Mouse (Mus musculus): ENCODE data around the gene Psmb11. TPM values are rescaled to one million over a fixed set of nuclear protein-coding genes. Genes with fewer than 3 reads are reported as not detected.

Psmb11 gene
- polyA plus RNA-seq, 1 experiment from 2014 or later: not detected

DNA sequence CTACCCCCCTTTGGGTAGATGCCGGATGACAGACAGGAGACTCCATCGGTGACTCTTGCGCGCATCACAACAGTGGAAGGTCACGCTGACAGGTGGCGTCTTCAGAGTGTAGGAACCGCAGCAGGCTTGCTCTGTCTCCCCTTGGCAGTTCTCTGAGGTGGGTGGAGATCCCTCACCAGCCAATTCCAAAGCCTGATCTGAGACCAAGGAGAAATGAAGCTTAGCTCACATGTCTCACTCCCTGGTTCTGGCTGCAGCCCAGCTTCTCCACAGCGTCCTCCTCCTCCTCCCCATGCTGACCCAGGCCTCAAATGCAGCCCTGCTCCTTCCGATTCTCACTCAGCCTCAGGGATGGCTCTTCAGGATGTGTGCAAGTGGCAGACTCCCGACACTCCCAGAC lies 3.7 kb downstream of the Psmb11 start:
- no peak overlapping the region for H3K4me3 ChIP-seq (replicated peaks; ENCODE audit: low read depth, low read length)
- no peak for DNase-seq
- H3K27ac ChIP-seq (replicated peaks; ENCODE audit: low read depth, low read length): no peak overlapping the region
- ATAC-seq (ENCODE audit: low FRiP score, low TSS enrichment): no peak
- 74% methylated on average over 10 of the region's 10 CpGs for WGBS
- H3K9ac ChIP-seq (replicated peaks; ENCODE audit: low read length): no peak overlapping the region
- H3K36me3 ChIP-seq (ENCODE audit: control insufficient read depth, insufficient read depth, low read length): peaks cover 3% of the 10 kb centered on the region; the same call in 1 of the 2 replicates
- H3K4me1 ChIP-seq (ENCODE audit: control insufficient read depth, insufficient read depth, low read length): no peaks in the 10 kb centered on the region
- no peak overlapping the region for H3K4me2 ChIP-seq (ENCODE audit: low read length)
- H3K27me3 ChIP-seq (ENCODE audit: control insufficient read depth, insufficient read depth, low read length): no peaks in the 10 kb centered on the region
- no peaks in the 10 kb centered on the region for H3K9me3 ChIP-seq (ENCODE audit: control insufficient read depth, low read length)

- Histone ChIP-seq H3K27me3 (ENCODE audit: control insufficient read depth, insufficient read depth, low read length) (no peaks in the 10 kb centered on the region), H3K9me3 (ENCODE audit: control insufficient read depth, low read length) (no peaks in the 10 kb centered on the region), H3K36me3 (ENCODE audit: control insufficient read depth, insufficient read depth, low read length) (peaks cover 34% of the 10 kb centered on the region), H3K4me2 (ENCODE audit: low read length) (no peak overlapping the region), H3K4me3 (replicated peaks; ENCODE audit: low read depth, low read length) (no peak overlapping the region), H3K27ac (replicated peaks; ENCODE audit: low read depth, low read length) (no peak overlapping the region), H3K9ac (replicated peaks; ENCODE audit: low read length) (no peak overlapping the region), H3K4me1 (ENCODE audit: control insufficient read depth, insufficient read depth, low read length) (no peaks in the 10 kb centered on the region)
- 78% methylated on average over 5 of the region's 5 CpGs for WGBS
- no peak for ATAC-seq (ENCODE audit: low FRiP score, low TSS enrichment)
- no peak for DNase-seq
These were observed 6.9 kb downstream of the Psmb11 start for GRCm38 (mm10) chr14:54628103-54628502.

DNA sequence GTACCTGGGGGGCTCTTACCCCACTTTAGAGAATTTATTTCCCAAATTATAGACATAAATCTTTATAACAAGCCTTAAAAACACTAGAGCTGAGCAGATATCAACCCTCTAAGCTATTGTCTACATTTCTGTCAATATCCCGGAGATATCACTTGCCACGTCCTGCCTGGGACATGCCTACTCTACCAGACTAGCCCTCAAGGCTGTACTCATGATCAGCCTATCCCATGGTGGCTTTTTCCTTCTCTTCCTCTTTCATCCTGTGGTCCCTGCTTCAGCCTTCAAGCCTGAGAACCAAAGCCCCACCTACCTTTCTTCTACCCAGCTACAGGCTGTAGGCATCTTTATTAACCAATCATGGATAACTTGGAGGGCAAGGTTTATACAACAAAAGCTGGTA lies 8.6 kb downstream of the Psmb11 start:
- Histone ChIP-seq H3K9ac (replicated peaks; ENCODE audit: low read length) (no peak overlapping the region), H3K4me2 (ENCODE audit: low read length) (no peak overlapping the region), H3K4me3 (replicated peaks; ENCODE audit: low read depth, low read length) (no peak overlapping the region), H3K27me3 (ENCODE audit: control insufficient read depth, insufficient read depth, low read length) (no peaks in the 10 kb centered on the region), H3K27ac (replicated peaks; ENCODE audit: low read depth, low read length) (no peak overlapping the region), H3K36me3 (ENCODE audit: control insufficient read depth, insufficient read depth, low read length) (peaks cover 48% of the 10 kb centered on the region), H3K9me3 (ENCODE audit: control insufficient read depth, low read length) (no peaks in the 10 kb centered on the region), H3K4me1 (ENCODE audit: control insufficient read depth, insufficient read depth, low read length) (no peaks in the 10 kb centered on the region)
- DNase-seq (no peak), ATAC-seq (ENCODE audit: low FRiP score, low TSS enrichment) (no peak)
- WGBS: 94% methylated on average over 2 of the region's 2 CpGs

GRCm38 (mm10) chr14:54630583-54631239 lies 9.5 kb downstream of the Psmb11 start:
- 71% methylated on average over 11 of the region's 11 CpGs for WGBS
- H3K36me3 ChIP-seq (ENCODE audit: control insufficient read depth, insufficient read depth, low read length): peaks cover 50% of the 10 kb centered on the region
- DNase-seq: no peak
- no peak overlapping the region for H3K4me3 ChIP-seq (replicated peaks; ENCODE audit: low read depth, low read length)
- no peaks in the 10 kb centered on the region for H3K9me3 ChIP-seq (ENCODE audit: control insufficient read depth, low read length)
- no peaks in the 10 kb centered on the region for H3K4me1 ChIP-seq (ENCODE audit: control insufficient read depth, insufficient read depth, low read length)
- no peak overlapping the region; the same call in 1 of the 2 replicates for H3K9ac ChIP-seq (replicated peaks; ENCODE audit: low read length)
- no peaks in the 10 kb centered on the region for H3K27me3 ChIP-seq (ENCODE audit: control insufficient read depth, insufficient read depth, low read length)
- 0 out of 2 replicates have a peak, but pooled peaks have one; percentile 6 for ATAC-seq (ENCODE audit: low FRiP score, low TSS enrichment)
- no peak overlapping the region for H3K4me2 ChIP-seq (ENCODE audit: low read length)
- H3K27ac ChIP-seq (replicated peaks; ENCODE audit: low read depth, low read length): peak overlapping the region; percentile 63

- DNase-seq (no peak), ATAC-seq (ENCODE audit: low FRiP score, low TSS enrichment) (0 out of 2 replicates have a peak, but pooled peaks have one; percentile 31)
- Histone ChIP-seq H3K27me3 (ENCODE audit: control insufficient read depth, insufficient read depth, low read length) (no peaks in the 10 kb centered on the region), H3K27ac (replicated peaks; ENCODE audit: low read depth, low read length) (0 out of 2 replicates have a peak overlapping the region, but pooled peaks have one; percentile 63), H3K9ac (replicated peaks; ENCODE audit: low read length) (no peak overlapping the region), H3K9me3 (ENCODE audit: control insufficient read depth, low read length) (no peaks in the 10 kb centered on the region), H3K4me3 (replicated peaks; ENCODE audit: low read depth, low read length) (no peak overlapping the region), H3K4me1 (ENCODE audit: control insufficient read depth, insufficient read depth, low read length) (no peaks in the 10 kb centered on the region), H3K4me2 (ENCODE audit: low read length) (no peak overlapping the region), H3K36me3 (ENCODE audit: control insufficient read depth, insufficient read depth, low read length) (peaks cover 55% of the 10 kb centered on the region)
- WGBS: 67% methylated on average over 4 of the region's 4 CpGs
These were observed 10.0 kb downstream of the Psmb11 start for GRCm38 (mm10) chr14:54631240-54631599.

GRCm38 (mm10) chr14:54632252-54632651 lies 11.0 kb downstream of the Psmb11 start:
- DNase-seq (no peak), ATAC-seq (ENCODE audit: low FRiP score, low TSS enrichment) (no peak)
- Histone ChIP-seq H3K27ac (replicated peaks; ENCODE audit: low read depth, low read length) (no peak overlapping the region), H3K4me3 (replicated peaks; ENCODE audit: low read depth, low read length) (no peak overlapping the region), H3K4me1 (ENCODE audit: control insufficient read depth, insufficient read depth, low read length) (no peaks in the 10 kb centered on the region), H3K9ac (replicated peaks; ENCODE audit: low read length) (no peak overlapping the region), H3K9me3 (ENCODE audit: control insufficient read depth, low read length) (no peaks in the 10 kb centered on the region), H3K36me3 (ENCODE audit: control insufficient read depth, insufficient read depth, low read length) (peaks cover 65% of the 10 kb centered on the region), H3K4me2 (ENCODE audit: low read length) (no peak overlapping the region), H3K27me3 (ENCODE audit: control insufficient read depth, insufficient read depth, low read length) (no peaks in the 10 kb centered on the region)
- 92% methylated on average over 36 of the region's 37 CpGs for WGBS

DNA sequence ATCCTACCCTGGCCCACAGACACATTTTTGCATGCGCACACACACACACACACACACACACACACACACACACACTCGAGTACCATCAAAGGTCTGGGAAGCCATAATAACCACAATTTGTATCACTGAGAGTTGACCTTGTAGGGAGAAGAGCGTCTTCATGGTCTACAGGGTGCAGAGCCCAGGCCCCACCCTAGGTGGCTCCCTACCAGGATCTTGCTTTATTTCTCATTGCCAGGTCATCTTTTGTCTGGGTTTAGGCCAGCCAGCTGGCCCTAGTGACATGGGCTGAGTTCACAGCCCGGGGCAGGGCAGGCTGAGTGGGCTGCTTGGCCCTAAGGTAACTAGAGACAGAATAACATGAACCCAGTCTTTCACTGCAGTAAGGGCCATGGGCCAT lies 12.9 kb downstream of the Psmb11 start:
- no peak for DNase-seq
- H3K36me3 ChIP-seq (ENCODE audit: control insufficient read depth, insufficient read depth, low read length): peaks cover 84% of the 10 kb centered on the region

GRCm38 (mm10) chr14:54636954-54637353 lies 15.7 kb downstream of the Psmb11 start:
- WGBS: 49% methylated on average over 8 of the region's 8 CpGs
- H3K4me3 ChIP-seq (replicated peaks; ENCODE audit: low read depth, low read length): no peak overlapping the region
- H3K36me3 ChIP-seq (ENCODE audit: control insufficient read depth, insufficient read depth, low read length): peaks cover 64% of the 10 kb centered on the region
- no peaks in the 10 kb centered on the region for H3K9me3 ChIP-seq (ENCODE audit: control insufficient read depth, low read length)
- DNase-seq (peak; percentile 67), ATAC-seq (ENCODE audit: low FRiP score, low TSS enrichment) (no peak)
- no peak overlapping the region for H3K9ac ChIP-seq (replicated peaks; ENCODE audit: low read length)
- no peak overlapping the region for H3K4me2 ChIP-seq (ENCODE audit: low read length)
- no peaks in the 10 kb centered on the region for H3K27me3 ChIP-seq (ENCODE audit: control insufficient read depth, insufficient read depth, low read length)
- no peak overlapping the region for H3K27ac ChIP-seq (replicated peaks; ENCODE audit: low read depth, low read length)
- H3K4me1 ChIP-seq (ENCODE audit: control insufficient read depth, insufficient read depth, low read length): peaks cover 13% of the 10 kb centered on the region

More for the DNA sequence above, 12.9 kb downstream of the Psmb11 start:
- H3K27ac ChIP-seq (replicated peaks; ENCODE audit: low read depth, low read length): no peak overlapping the region
- peaks cover 2% of the 10 kb centered on the region for H3K4me1 ChIP-seq (ENCODE audit: control insufficient read depth, insufficient read depth, low read length)
- no peak for ATAC-seq (ENCODE audit: low FRiP score, low TSS enrichment)
- no peak overlapping the region for H3K4me3 ChIP-seq (replicated peaks; ENCODE audit: low read depth, low read length)
- no peaks in the 10 kb centered on the region for H3K9me3 ChIP-seq (ENCODE audit: control insufficient read depth, low read length)
- no peak overlapping the region for H3K9ac ChIP-seq (replicated peaks; ENCODE audit: low read length)
- H3K27me3 ChIP-seq (ENCODE audit: control insufficient read depth, insufficient read depth, low read length): no peaks in the 10 kb centered on the region
- WGBS: 88% methylated on average over 4 of the region's 4 CpGs
- H3K4me2 ChIP-seq (ENCODE audit: low read length): no peak overlapping the region

DNA sequence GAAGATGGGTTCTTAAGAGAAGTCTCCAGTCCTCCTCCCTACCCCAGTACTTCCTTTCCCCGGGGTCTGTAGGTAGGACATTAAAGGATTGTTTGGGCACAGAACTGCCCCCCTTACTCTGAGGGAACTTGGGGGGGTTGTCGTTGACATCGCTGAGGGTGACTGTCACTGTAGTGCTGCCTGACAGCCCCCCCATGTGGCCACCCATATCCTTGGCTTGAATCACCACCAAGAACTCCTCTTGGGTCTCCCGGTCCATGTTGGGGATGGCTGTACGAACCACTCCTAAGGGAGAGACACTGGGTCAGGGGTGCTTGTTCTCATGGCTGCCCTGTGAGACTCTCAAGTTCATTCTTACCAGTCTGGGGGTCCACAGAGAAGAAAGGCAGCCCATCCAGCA lies 17.0 kb downstream of the Psmb11 start:
- H3K36me3 ChIP-seq (ENCODE audit: control insufficient read depth, insufficient read depth, low read length): peaks cover 64% of the 10 kb centered on the region
- WGBS: 75% methylated on average over 5 of the region's 5 CpGs
- DNase-seq (no peak), ATAC-seq (ENCODE audit: low FRiP score, low TSS enrichment) (no peak)
- H3K27ac ChIP-seq (replicated peaks; ENCODE audit: low read depth, low read length): no peak overlapping the region
- H3K27me3 ChIP-seq (ENCODE audit: control insufficient read depth, insufficient read depth, low read length): no peaks in the 10 kb centered on the region
- 0 out of 2 replicates have a peak overlapping the region, but pooled peaks have one; percentile 6 for H3K9ac ChIP-seq (replicated peaks; ENCODE audit: low read length)
- no peaks in the 10 kb centered on the region for H3K9me3 ChIP-seq (ENCODE audit: control insufficient read depth, low read length)
- H3K4me3 ChIP-seq (replicated peaks; ENCODE audit: low read depth, low read length): no peak overlapping the region
- no peak overlapping the region for H3K4me2 ChIP-seq (ENCODE audit: low read length)
- peaks cover 13% of the 10 kb centered on the region for H3K4me1 ChIP-seq (ENCODE audit: control insufficient read depth, insufficient read depth, low read length)

Data from midbrain, embryonic 14.5 days (tissue).